In genomic region chr10:94827325-94827724, GRCm38 (mm10) we compare ENCODE assay signal across 21 mouse cellular contexts.
DNase-seq lines count a peak whose midpoint lies in the region; ATAC-seq and TF ChIP-seq lines count a peak whose summit lies in the region.
"Had no signal": no experiment of that assay in that cellular context is flagged by ENCODE, and none has a peak within 500 bp of the region (broad histone marks: within the 10 kb centered on the region; RNA-seq: fewer than 3 reads in every experiment).

No protein-coding gene starts in this region.

- no peaks in the 10 kb centered on the region for H3K36me3 ChIP-seq in liver, postnatal 0 days (replicated peaks; ENCODE audit: insufficient read depth, low read length)
- H3K36me3 ChIP-seq: embryonic facial prominence, embryonic 15.5 days; limb, embryonic 13.5 days; liver, embryonic 15.5 days had no signal

- H3K9ac ChIP-seq in liver, postnatal 0 days (replicated peaks): no peak overlapping the region
- H3K9ac ChIP-seq: embryonic facial prominence, embryonic 15.5 days; limb, embryonic 13.5 days; liver, embryonic 15.5 days; midbrain, embryonic 15.5 days had no signal

- TF ChIP-seq EP300 in liver, postnatal 0 days (IDR thresholded peaks at IDR 0.05; ENCODE audit: low read depth): no peak

- H3K4me1 ChIP-seq in liver, postnatal 0 days (ENCODE audit: insufficient read depth): peaks cover 16% of the 10 kb centered on the region

- peak overlapping the region; percentile 89 for H3K27ac ChIP-seq in liver, postnatal 0 days (ENCODE audit: low read depth)
- H3K27ac ChIP-seq: embryonic facial prominence, embryonic 15.5 days; hindbrain, postnatal 0 days; limb, embryonic 13.5 days; midbrain, embryonic 15.5 days had no signal

- no peak overlapping the region for H3K4me2 ChIP-seq in liver, postnatal 0 days (ENCODE audit: low read depth, low read length)
- H3K4me2 ChIP-seq: embryonic facial prominence, embryonic 15.5 days; limb, embryonic 13.5 days; liver, embryonic 15.5 days; midbrain, embryonic 15.5 days had no signal

- 82% methylated on average over 10 of the region's 10 CpGs for WGBS in liver, postnatal 0 days (ENCODE audit: insufficient replicate concordance)

- no peak for ATAC-seq in liver, postnatal 0 days
- ATAC-seq: forebrain, embryonic 16.5 days; hindbrain, postnatal 0 days; midbrain, embryonic 15.5 days; Patski had no signal

- no peaks in the 10 kb centered on the region for H3K9me3 ChIP-seq in liver, postnatal 0 days (ENCODE audit: low read length)
- H3K9me3 ChIP-seq: embryonic facial prominence, embryonic 15.5 days; limb, embryonic 13.5 days; liver, embryonic 15.5 days; midbrain, embryonic 15.5 days had no signal

- TF ChIP-seq CTCF in liver, postnatal 0 days (IDR thresholded peaks at IDR 0.05; ENCODE audit: low read depth): no peak

- no peak overlapping the region for H3K4me3 ChIP-seq in liver, postnatal 0 days (ENCODE audit: low read depth, low read length)
- H3K4me3 ChIP-seq: embryonic facial prominence, embryonic 15.5 days; limb, embryonic 13.5 days; liver, embryonic 15.5 days; midbrain, embryonic 15.5 days; myocyte had no signal

- DNase-seq in liver, postnatal 0 days: no peak
- DNase-seq in liver: no peak
- peak; percentile 59 to 60 for DNase-seq in spleen, postnatal 36 days (ENCODE audit: low spot score in 2 of 2)
- no peak for DNase-seq in spleen, adult 12 weeks (ENCODE audit: low spot score)
- peak; percentile 62 for DNase-seq in thymus, postnatal 0 days (ENCODE audit: low spot score)
- DNase-seq in urinary bladder, postnatal 25 days (ENCODE audit: low spot score): no peak
- DNase-seq in urinary bladder, postnatal 36 days (ENCODE audit: low spot score in 2 of 2): no peak
- DNase-seq: adrenal gland, postnatal 25 days; cerebellum, adult 11-12 months; cerebellum, postnatal 14 days; gastrocnemius, postnatal 25 days; kidney, adult 11 months; right cerebral cortex, postnatal 25 days had no signal

- H3K27me3 ChIP-seq in liver, postnatal 0 days (ENCODE audit: insufficient read depth, low read length): no peaks in the 10 kb centered on the region
- H3K27me3 ChIP-seq: embryonic facial prominence, embryonic 15.5 days; limb, embryonic 13.5 days; liver, embryonic 15.5 days; midbrain, embryonic 15.5 days; Patski had no signal

Comparison
In these comparisons a context has a peak if more than half of its experiments do, and no peak if none do; other contexts are left out.
1. DNase-seq: peak in spleen, postnatal 36 days (2 of 2) and thymus, postnatal 0 days (single experiment); none in liver, postnatal 0 days (single experiment), liver (single experiment), spleen, adult 12 weeks (single experiment), urinary bladder, postnatal 25 days (single experiment) and urinary bladder, postnatal 36 days (0 of 2).